Mouse (Mus musculus): Measurements from ENCODE around the gene Ttc7. TPM values are rescaled to one million over a fixed set of nuclear protein-coding genes. Genes with fewer than 3 reads are reported as not detected.
"Not testable (repeated sequence)": the region's sequence is repeated elsewhere in the genome, so short reads cannot be mapped to it uniquely, and the experiment has no call there.

Ttc7 gene
- total RNA-seq, 2 experiments from 2014 or later: 15.2 to 16.0 TPM

DNA sequence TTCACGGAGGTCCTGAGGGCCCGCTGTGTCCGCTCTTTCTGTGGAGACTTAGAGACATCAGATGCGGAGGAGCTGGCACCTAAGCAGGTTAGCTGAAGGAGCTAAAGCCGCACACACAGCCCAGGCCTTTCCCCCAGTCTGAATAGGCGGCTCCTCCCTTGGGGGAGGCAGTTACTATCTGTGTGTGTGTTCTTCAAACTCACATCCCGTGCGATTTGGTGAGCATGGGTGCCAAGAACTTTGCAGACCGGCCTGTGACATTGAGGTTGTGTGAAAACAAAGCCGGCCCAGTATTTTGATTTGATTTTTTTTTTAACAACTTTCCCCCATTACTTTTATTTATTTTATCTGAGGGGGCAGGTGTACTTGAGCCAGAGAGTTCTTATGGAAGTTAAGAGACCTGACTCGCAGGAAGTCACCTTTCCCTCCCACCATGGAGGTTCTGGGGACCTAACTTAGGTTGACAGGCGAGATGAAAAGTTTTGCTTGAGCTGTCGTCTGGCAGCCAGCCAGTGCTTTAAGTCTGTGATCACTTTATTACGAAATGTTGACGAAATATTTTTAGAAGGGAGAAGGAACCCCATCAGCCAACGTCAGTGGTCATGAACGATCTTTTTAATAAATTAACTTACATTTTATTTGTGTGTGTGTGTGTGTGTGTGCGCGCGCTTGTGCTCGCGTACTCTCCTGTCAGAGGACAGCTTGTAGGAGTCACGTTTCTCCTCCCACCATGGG lies 3.2 kb downstream of the Ttc7 start:
- DNase-seq (ENCODE audit: low spot score in 2 of 2): no peak

- no peak for DNase-seq (ENCODE audit: low spot score in 2 of 2)
Measured at GRCm38 (mm10) chr17:87286481-87287143, 3.9 kb downstream of the Ttc7 start.

DNA sequence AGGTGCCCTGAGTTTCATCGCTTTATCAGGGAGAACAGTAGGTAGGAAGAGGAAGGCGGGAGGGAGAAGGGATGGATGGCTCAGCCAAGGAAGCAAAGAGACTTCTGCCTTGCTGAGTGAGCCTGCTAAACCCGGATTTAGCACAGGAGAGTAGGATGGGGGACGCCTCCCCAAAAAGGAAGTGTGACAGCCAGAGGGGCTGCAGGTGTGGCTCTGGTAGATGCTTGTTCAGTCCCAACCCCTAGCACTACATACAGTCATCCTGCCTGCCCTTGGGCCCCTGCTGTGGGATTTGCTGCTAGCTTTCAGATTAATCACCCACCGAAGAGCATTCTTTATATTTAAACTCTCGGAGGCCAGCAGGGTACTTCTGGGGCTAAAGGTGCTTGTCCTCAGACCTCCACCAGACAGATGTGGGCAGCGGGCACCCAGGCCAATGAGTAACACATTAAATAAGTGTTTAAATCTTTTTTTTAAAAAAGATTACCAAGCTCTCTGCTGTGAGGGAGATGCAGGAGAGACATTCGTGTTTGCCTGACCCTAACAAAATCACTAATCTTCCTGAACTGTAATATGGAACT lies 4.6 kb downstream of the Ttc7 start:
- DNase-seq (ENCODE audit: low spot score in 2 of 2): no peak

- DNase-seq (ENCODE audit: low spot score in 2 of 2): no peak
Measured at GRCm38 (mm10) chr17:87288131-87288530, 5.4 kb downstream of the Ttc7 start.

- no peak for DNase-seq (ENCODE audit: low spot score in 2 of 2)
Measured at GRCm38 (mm10) chr17:87289367-87289766, 6.7 kb downstream of the Ttc7 start.

DNA sequence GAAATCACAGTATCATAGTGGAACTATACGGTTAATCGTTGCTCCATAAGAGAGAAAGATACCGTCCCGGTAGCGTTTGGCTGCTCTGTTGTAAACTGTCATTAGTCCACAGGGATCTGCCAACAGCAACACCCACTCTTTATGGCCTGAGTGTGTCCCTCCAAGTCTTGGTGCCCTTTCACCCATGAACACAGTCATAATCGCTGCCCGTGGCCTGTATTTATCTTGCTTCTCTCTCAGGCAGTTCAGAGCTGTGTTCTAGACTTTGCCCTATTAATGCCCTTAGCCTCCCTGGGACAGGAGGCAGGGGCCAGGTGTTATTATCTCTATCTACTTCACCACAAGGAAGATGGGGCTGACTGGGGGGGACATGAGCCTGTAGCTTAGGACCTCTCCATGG lies 8.4 kb downstream of the Ttc7 start:
- no peak for DNase-seq (ENCODE audit: low spot score in 2 of 2)

DNA sequence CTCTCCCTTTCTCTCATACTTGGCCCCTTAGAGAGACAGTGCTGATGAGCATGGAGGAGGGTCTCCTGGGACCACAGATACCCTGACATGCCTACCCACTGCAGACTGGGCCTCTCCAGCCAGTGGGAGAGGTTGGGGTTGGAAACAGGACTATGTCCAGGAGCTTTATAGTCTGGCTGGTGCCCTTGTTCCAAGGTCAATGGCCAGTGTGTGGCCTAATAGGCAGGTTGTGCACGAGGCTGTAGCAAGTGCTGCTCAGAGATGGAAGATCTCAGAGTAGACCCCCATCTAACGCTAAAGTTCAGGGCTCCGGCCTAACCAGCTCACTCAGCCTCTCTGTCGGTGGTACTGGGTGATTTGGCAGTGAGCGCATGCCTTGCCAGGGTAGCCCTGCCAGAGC lies 9.1 kb downstream of the Ttc7 start:
- DNase-seq (ENCODE audit: low spot score in 2 of 2): no peak

DNA sequence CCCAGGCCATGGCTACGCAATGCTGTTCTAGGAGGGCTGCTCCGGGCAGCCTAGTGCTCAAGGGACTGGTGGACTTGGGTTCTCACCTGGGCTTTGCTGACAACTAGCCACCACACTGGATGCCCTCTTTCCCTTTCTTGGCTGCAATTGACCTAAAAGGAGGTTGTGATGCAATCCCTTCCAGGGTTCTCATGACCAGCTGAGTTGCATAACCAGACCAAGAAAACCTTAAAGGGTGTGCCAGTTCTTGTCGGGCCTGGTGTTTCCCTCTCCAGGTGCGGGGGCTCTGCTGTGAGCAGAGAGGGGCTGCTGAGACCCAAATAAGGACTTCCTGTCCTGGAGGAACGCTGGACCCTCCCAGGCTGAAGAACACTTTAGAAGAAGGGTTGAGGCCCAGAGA lies 10.4 kb downstream of the Ttc7 start:
- no peak for DNase-seq (ENCODE audit: low spot score in 2 of 2)

DNA sequence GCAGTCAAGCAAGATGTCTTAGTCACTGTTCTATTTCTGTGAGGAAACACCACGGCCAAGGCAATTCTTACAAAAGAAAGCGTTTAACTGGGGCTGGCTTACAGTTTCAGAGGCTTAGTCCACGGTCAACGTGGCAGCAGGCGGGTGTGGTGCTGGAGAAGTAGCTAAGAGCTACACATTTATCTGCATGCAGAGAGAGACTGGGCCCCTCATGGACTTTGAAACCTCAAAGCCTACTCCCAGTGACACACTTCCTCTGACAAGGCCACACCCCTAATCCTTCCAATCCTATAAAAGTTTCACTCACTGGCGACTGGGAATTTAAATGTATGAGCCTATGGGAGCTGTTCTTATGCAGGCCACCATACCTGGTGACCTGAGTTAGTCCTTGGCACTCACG lies 13.1 kb downstream of the Ttc7 start:
- DNase-seq (ENCODE audit: low spot score in 2 of 2): no peak

DNA sequence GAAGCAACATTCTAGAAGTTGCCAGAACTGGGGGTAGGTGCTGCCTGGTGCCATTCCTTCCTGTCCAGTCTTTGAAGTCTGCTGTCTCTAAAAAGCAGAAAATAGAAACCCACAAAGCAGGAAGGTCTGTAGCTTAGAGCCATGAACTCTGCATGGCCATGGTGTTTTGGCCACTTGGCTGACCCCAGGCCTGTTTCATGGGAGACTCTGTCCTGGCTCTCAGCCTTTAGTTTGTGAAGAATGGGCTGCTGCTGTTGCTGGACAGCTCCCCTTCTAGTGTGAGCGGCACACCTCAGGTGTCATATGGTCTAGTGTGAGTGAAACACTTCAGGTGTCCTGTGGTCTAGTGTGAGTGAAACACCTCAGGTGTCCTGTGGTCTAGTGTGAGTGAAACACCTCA lies 14.0 kb downstream of the Ttc7 start:
- not testable (repeated sequence) for DNase-seq (ENCODE audit: low spot score in 2 of 2)

- no peak for DNase-seq (ENCODE audit: low spot score in 2 of 2)
Measured at GRCm38 (mm10) chr17:87298944-87299343, 16.3 kb downstream of the Ttc7 start.

- DNase-seq (ENCODE audit: low spot score in 2 of 2): no peak
Measured at GRCm38 (mm10) chr17:87300340-87300739, 17.7 kb downstream of the Ttc7 start.

- not testable (repeated sequence) for DNase-seq (ENCODE audit: low spot score in 2 of 2)
Measured at GRCm38 (mm10) chr17:87301607-87302006, 18.9 kb downstream of the Ttc7 start.

DNA sequence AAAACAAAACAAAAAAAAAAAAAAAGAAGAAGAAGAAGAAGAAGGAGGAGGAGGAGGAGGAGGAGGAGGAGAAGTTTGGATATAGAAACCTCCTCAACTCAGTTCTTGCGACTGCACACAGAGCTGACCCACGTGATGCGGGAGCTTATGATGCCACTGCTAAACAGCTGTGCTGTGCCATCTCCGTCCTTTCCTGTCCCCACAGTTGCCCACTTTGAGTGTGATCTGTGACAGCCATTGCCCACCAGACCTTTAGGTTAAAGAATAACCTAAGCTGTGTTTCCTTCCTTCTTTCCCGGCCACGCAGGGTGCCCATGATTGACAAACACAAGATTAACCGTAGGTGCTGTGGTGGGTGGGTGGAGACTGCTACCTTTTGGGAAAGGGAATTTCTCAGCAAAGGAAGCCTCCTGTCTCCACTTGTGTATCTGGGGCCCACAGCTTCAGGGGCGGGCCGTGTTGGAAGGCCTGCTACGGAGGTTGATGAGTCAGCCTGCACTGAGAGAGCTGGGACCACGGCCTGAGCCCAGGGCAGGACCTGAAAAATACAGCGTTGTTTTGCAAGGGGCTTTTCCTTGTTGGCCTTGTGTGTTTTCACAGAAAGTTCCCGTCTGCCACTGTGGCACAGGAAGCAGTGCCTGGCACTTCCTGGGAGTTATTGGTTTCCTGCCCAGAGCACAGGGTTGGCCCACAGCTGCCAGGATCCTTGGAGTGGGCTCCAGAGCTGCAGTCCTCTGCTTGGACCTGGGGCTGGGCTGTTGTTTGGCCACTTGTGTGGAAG lies 19.5 kb downstream of the Ttc7 start:
- peak in 1 of 2 experiments; percentile 27 for DNase-seq (ENCODE audit: low spot score in 2 of 2)

GRCm38 (mm10) chr17:87304151-87304894 lies 21.6 kb downstream of the Ttc7 start:
- no peak for DNase-seq (ENCODE audit: low spot score in 2 of 2)

DNA sequence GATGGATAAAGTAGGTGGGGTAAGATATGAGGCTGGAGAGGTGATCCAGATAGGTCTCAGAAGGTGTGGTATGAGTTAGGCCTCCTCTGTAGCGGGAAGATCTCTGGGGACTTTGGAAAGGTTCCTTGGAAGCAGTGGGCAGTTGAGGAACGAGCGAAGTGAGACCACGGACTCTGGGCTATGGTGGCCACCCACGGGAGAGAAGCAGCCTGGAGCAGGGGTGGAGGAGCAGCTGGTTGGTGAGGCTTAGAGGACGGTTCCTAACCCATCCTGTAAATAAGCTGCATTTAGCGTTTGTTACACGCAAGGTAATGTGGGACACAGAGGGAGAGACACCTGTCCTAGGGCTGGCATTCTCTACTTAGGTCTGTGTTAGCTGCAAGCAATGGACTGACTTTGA lies 22.4 kb downstream of the Ttc7 start:
- no peak for DNase-seq (ENCODE audit: low spot score in 2 of 2)

DNA sequence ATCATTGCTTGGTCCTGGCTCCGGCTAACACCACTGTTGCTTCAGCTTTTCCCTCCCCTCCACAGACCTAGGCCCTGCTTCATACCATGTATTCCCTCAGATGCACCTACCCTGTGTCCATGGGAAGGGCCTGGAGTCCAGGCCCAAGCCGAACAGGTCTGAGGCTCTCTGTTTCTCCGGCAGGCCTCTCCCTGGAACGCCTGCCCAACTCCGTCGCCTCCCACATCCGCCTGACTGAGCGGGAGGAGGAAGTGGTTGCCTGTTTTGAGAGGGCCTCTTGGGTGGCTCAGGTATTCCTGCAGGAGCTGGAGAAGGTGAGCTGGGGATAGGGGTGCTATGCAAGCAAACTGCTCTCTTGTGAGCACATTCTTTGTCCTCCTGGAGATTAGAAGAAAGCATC lies 24.1 kb downstream of the Ttc7 start:
- no peak for DNase-seq (ENCODE audit: low spot score in 2 of 2)

GRCm38 (mm10) chr17:87309073-87309788 lies 26.5 kb downstream of the Ttc7 start:
- DNase-seq (ENCODE audit: low spot score in 2 of 2): no peak

DNA sequence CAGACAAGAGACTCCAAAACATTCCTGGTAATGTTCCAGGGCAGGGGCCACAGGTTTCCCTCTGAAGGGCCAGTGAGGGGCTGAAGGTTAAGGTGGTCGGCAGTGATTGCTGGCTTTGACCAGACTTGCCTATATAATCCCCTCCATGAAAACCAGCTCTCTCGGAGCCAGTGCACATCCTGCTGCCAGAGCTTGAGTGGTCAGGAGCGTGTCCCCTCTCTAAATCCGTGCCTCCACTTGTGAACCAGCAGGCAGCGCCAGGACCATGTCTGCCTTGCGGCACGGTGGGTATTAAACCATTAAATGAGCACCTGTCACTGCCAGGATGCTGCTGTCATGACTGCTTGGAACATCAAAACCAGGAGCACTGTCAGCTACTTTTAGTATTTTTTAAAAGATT lies 27.8 kb downstream of the Ttc7 start:
- DNase-seq (ENCODE audit: low spot score in 2 of 2): no peak

- DNase-seq (ENCODE audit: low spot score in 2 of 2): no peak
Measured at GRCm38 (mm10) chr17:87312351-87312750, 29.7 kb downstream of the Ttc7 start.
